Mouse (Mus musculus) neural tube, postnatal 0 days (tissue): ENCODE data around the gene Glipr1l1. TPM values are rescaled to one million over a fixed set of nuclear protein-coding genes. Genes with fewer than 3 reads are reported as not detected.

Source experiments
- polyA plus RNA-seq: library from polyadenylated mRNA; unstranded; fragments of >200 nt; fragmentation: Nextera tagmentation; extraction: Ambion mirVana; gene quantifications from 2 replicates; pipeline ENCODE4 v1.2.1, GENCODE M21; 2015

Glipr1l1 gene
- polyA plus RNA-seq: 0.27 and 0.28 TPM in 2 replicates

GRCm38 (mm10) chr10:112059702-112060582 is at the start of gene Glipr1l1:
TSS of gene Glipr1l1 (plus strand) at chr10:112060189.

GRCm38 (mm10) chr10:112083157-112083556 is 23.2 kb downstream of the Glipr1l1 start, which contains the start of gene Glipr1l2:
TSS of gene Glipr1l2 (plus strand) at chr10:112083354.

Other genes starting within 250 kb of the Glipr1l1 start
- gene Krr1, start 87.5 kb upstream of the Glipr1l1 start, polyA plus RNA-seq: 22.0 and 24.4 TPM in 2 replicates
- gene Glipr1, start 57.6 kb upstream of the Glipr1l1 start, polyA plus RNA-seq: 1.2 and 2.6 TPM in 2 replicates
- gene Glipr1l2, start 23.2 kb downstream of the Glipr1l1 start, polyA plus RNA-seq: not detected in 2 replicates
- gene Glipr1l3, start 100.1 kb downstream of the Glipr1l1 start, polyA plus RNA-seq: 0.35 and 0.80 TPM in 2 replicates
- gene Caps2, start 103.4 kb downstream of the Glipr1l1 start, polyA plus RNA-seq: 0.25 and 0.50 TPM in 2 replicates
- gene Kcnc2, start 210.9 kb downstream of the Glipr1l1 start, polyA plus RNA-seq: 9.2 and 10.5 TPM in 2 replicates